Mouse (Mus musculus) neural tube, embryonic 15.5 days (tissue): ENCODE measurements around the gene Atp5l. TPM values are rescaled to one million over a fixed set of nuclear protein-coding genes. Genes with fewer than 3 reads are reported as not detected.
"Not testable (repeated sequence)": the region's sequence is repeated elsewhere in the genome, so short reads cannot be mapped to it uniquely, and the experiment has no call there.

Experiments used
- ATAC-seq: fragments of 200-750 bp; cut with Nextera tagmentation; 2 replicates; pipeline ENCODE4 v1.8.0; 2017; ENCODE audit warnings: mild to moderate bottlenecking, moderate TSS enrichment, moderate library complexity; ENCODE audit not compliant: low FRiP score
- H3K27ac ChIP-seq: fragments of 300-500 bp; sonication (generic); replicated peaks from 2 replicates; pipeline ENCODE4 v1.5.1; 2015; ENCODE audit warnings: mild to moderate bottlenecking, inconsistent platforms
- H3K27me3 ChIP-seq: fragments of 300-500 bp; sonication (generic); replicated peaks from 2 replicates; pipeline ENCODE4 v1.6.1; 2015; ENCODE audit warnings: inconsistent platforms
- H3K36me3 ChIP-seq: fragments of 300-500 bp; sonication (generic); 2 replicates; pipeline ENCODE4 v1.6.1; 2015; ENCODE audit warnings: inconsistent platforms
- H3K4me1 ChIP-seq: fragments of 300-500 bp; sonication (generic); 2 replicates; pipeline ENCODE4 v1.6.1; 2015; ENCODE audit warnings: inconsistent platforms
- H3K4me2 ChIP-seq: fragments of 300-500 bp; sonication (generic); 2 replicates; pipeline ENCODE4 v1.6.1; 2015; ENCODE audit warnings: inconsistent platforms, mild to moderate bottlenecking, moderate library complexity
- H3K4me3 ChIP-seq: fragments of 300-500 bp; sonication (generic); replicated peaks from 2 replicates; pipeline ENCODE4 v1.5.1; 2015; ENCODE audit warnings: mild to moderate bottlenecking, inconsistent platforms
- H3K9ac ChIP-seq: fragments of 300-500 bp; sonication (generic); replicated peaks from 2 replicates; pipeline ENCODE4 v1.6.1; 2015; ENCODE audit warnings: mild to moderate bottlenecking, inconsistent platforms
- H3K9me3 ChIP-seq: fragments of 300-500 bp; sonication (generic); replicated peaks from 2 replicates; pipeline ENCODE4 v1.6.1; 2016; ENCODE audit warnings: inconsistent platforms
- WGBS: fragments of 180-500 bp; shearing (Covaris S2); methylation state at CpG from one replicate; pipeline ENCODE4 v1.1.7; 2015; ENCODE audit warnings: mixed read lengths; 5-methylcytosine and 5-hydroxymethylcytosine counted together
- polyA plus RNA-seq: library from polyadenylated mRNA; unstranded; fragments of >200 nt; fragmentation: Nextera tagmentation; extraction: Ambion mirVana; gene quantifications from 2 replicates; pipeline ENCODE4 v1.2.1, GENCODE M21; 2015

The Atp5l gene
- 830 and 890 TPM in 2 replicates for polyA plus RNA-seq

- H3K27ac ChIP-seq: peak within 1 kb of the TSS; percentile 94
- WGBS: under 1% methylated on average over 48 of the region's 48 CpGs
- peak within 1 kb of the TSS; percentile 74 for H3K4me2 ChIP-seq
- H3K4me1 ChIP-seq: peaks cover 23% of the 10 kb centered on the region
- H3K4me3 ChIP-seq: peak within 1 kb of the TSS; percentile 98
- peak within 1 kb of the TSS; percentile 96 for H3K9ac ChIP-seq
- no peaks in the 10 kb centered on the region for H3K9me3 ChIP-seq
- H3K27me3 ChIP-seq: no peaks in the 10 kb centered on the region
- H3K36me3 ChIP-seq: peaks cover 6% of the 10 kb centered on the region; the same call in 1 of the 2 replicates
- ATAC-seq: peak; percentile 88
Measured at GRCm38 (mm10) chr9:44920374-44921122, at the start of gene Atp5l. TSS of gene Atp5l (minus strand) at chr9:44920742.

GRCm38 (mm10) chr9:44969450-44969849 is 48.9 kb upstream of the Atp5l start:
- H3K27ac ChIP-seq: no peak overlapping the region
- H3K36me3 ChIP-seq: no peaks in the 10 kb centered on the region
- WGBS: 91% methylated on average over 1 of the region's 1 CpGs
- no peak for ATAC-seq
- no peaks in the 10 kb centered on the region for H3K9me3 ChIP-seq
- H3K4me2 ChIP-seq: no peak overlapping the region
- H3K4me3 ChIP-seq: no peak overlapping the region
- H3K4me1 ChIP-seq: peaks cover 11% of the 10 kb centered on the region
- no peak overlapping the region for H3K9ac ChIP-seq
- peaks cover 25% of the 10 kb centered on the region for H3K27me3 ChIP-seq

- Histone ChIP-seq H3K27me3 (peaks cover 13% of the 10 kb centered on the region), H3K4me1 (peaks cover 19% of the 10 kb centered on the region)
- not testable (repeated sequence) for H3K4me2 ChIP-seq, H3K36me3 ChIP-seq, H3K9me3 ChIP-seq, H3K27ac ChIP-seq, H3K4me3 ChIP-seq, H3K9ac ChIP-seq, ATAC-seq
- WGBS: 87% methylated on average over 5 of the region's 5 CpGs
Measured at GRCm38 (mm10) chr9:44967763-44968162, 47.2 kb upstream of the Atp5l start.

- no peak overlapping the region for H3K4me2 ChIP-seq
- H3K27ac ChIP-seq: no peak overlapping the region
- no peak overlapping the region for H3K9ac ChIP-seq
- peaks cover 9% of the 10 kb centered on the region for H3K27me3 ChIP-seq
- no peak overlapping the region for H3K4me3 ChIP-seq
- no peak for ATAC-seq
- H3K9me3 ChIP-seq: no peaks in the 10 kb centered on the region
- H3K36me3 ChIP-seq: peaks cover 9% of the 10 kb centered on the region; the same call in 1 of the 2 replicates
- peaks cover 19% of the 10 kb centered on the region for H3K4me1 ChIP-seq
- whole genome bisulfite sequencing: 22% methylated on average over 3 of the region's 3 CpGs
Measured at GRCm38 (mm10) chr9:44966815-44967242, 46.3 kb upstream of the Atp5l start.

GRCm38 (mm10) chr9:44965833-44966466 is 45.4 kb upstream of the Atp5l start:
- Histone ChIP-seq H3K9ac (peak overlapping the region; percentile 34), H3K4me1 (peaks cover 19% of the 10 kb centered on the region), H3K4me3 (peak overlapping the region; percentile 73), H3K27ac (peak overlapping the region; percentile 70), H3K4me2 (peak overlapping the region; percentile 86), H3K9me3 (no peaks in the 10 kb centered on the region), H3K27me3 (peaks cover 6% of the 10 kb centered on the region; the same call in 1 of the 2 replicates), H3K36me3 (peaks cover 18% of the 10 kb centered on the region)
- peak; percentile 54 for ATAC-seq
- 16% methylated on average over 10 of the region's 10 CpGs for WGBS

GRCm38 (mm10) chr9:44965126-44965832 is 44.7 kb upstream of the Atp5l start, which contains the start of gene Ube4a:
TSS of gene Ube4a (minus strand) at chr9:44965600.
- Histone ChIP-seq H3K4me2 (peak within 1 kb of the TSS; percentile 86), H3K27ac (peak within 1 kb of the TSS; percentile 70), H3K4me3 (peak within 1 kb of the TSS; percentile 73), H3K9me3 (no peaks in the 10 kb centered on the region), H3K36me3 (peaks cover 21% of the 10 kb centered on the region), H3K4me1 (peaks cover 19% of the 10 kb centered on the region), H3K9ac (peak within 1 kb of the TSS; percentile 74), H3K27me3 (peaks cover 2% of the 10 kb centered on the region; the same call in 1 of the 2 replicates)
- peak; percentile 96 for ATAC-seq
- 1% methylated on average over 39 of the region's 39 CpGs for WGBS

GRCm38 (mm10) chr9:44954432-44954831 is 33.9 kb upstream of the Atp5l start:
- ATAC-seq: no peak
- H3K4me3 ChIP-seq: no peak overlapping the region
- H3K4me2 ChIP-seq: no peak overlapping the region
- no peak overlapping the region for H3K9ac ChIP-seq
- H3K27me3 ChIP-seq: no peaks in the 10 kb centered on the region
- no peaks in the 10 kb centered on the region for H3K9me3 ChIP-seq
- no peaks in the 10 kb centered on the region for H3K4me1 ChIP-seq
- H3K36me3 ChIP-seq: peaks cover 90% of the 10 kb centered on the region
- WGBS: 94% methylated on average over 3 of the region's 3 CpGs
- H3K27ac ChIP-seq: no peak overlapping the region

- Histone ChIP-seq H3K36me3 (peaks cover 88% of the 10 kb centered on the region), H3K27ac (no peak overlapping the region), H3K9ac (no peak overlapping the region), H3K27me3 (no peaks in the 10 kb centered on the region), H3K9me3 (no peaks in the 10 kb centered on the region), H3K4me1 (no peaks in the 10 kb centered on the region), H3K4me2 (no peak overlapping the region), H3K4me3 (no peak overlapping the region)
- 90% methylated on average over 5 of the region's 5 CpGs for WGBS
- no peak for ATAC-seq
Measured at GRCm38 (mm10) chr9:44947836-44948235, 27.3 kb upstream of the Atp5l start.

- WGBS: 93% methylated on average over 7 of the region's 7 CpGs
- no peaks in the 10 kb centered on the region for H3K9me3 ChIP-seq
- H3K4me2 ChIP-seq: no peak overlapping the region
- no peak for ATAC-seq
- H3K4me3 ChIP-seq: no peak overlapping the region
- no peaks in the 10 kb centered on the region for H3K27me3 ChIP-seq
- no peak overlapping the region for H3K9ac ChIP-seq
- H3K27ac ChIP-seq: no peak overlapping the region
- H3K4me1 ChIP-seq: no peaks in the 10 kb centered on the region
- peaks cover 90% of the 10 kb centered on the region for H3K36me3 ChIP-seq
Measured at GRCm38 (mm10) chr9:44946185-44946695, 25.7 kb upstream of the Atp5l start.

GRCm38 (mm10) chr9:44942421-44942820 is 21.9 kb upstream of the Atp5l start:
- Histone ChIP-seq H3K36me3 (peaks cover 86% of the 10 kb centered on the region), H3K4me3 (no peak overlapping the region), H3K4me1 (no peaks in the 10 kb centered on the region), H3K27ac (no peak overlapping the region), H3K9me3 (no peaks in the 10 kb centered on the region), H3K9ac (no peak overlapping the region), H3K4me2 (no peak overlapping the region), H3K27me3 (no peaks in the 10 kb centered on the region)
- no peak for ATAC-seq
- 93% methylated on average over 4 of the region's 4 CpGs for WGBS

- H3K27me3 ChIP-seq: no peaks in the 10 kb centered on the region
- H3K4me2 ChIP-seq: no peak overlapping the region
- H3K9ac ChIP-seq: no peak overlapping the region
- WGBS: 92% methylated on average over 4 of the region's 4 CpGs
- no peaks in the 10 kb centered on the region for H3K4me1 ChIP-seq
- no peak overlapping the region for H3K27ac ChIP-seq
- H3K4me3 ChIP-seq: no peak overlapping the region
- H3K36me3 ChIP-seq: peaks cover 86% of the 10 kb centered on the region
- H3K9me3 ChIP-seq: no peaks in the 10 kb centered on the region
- no peak for ATAC-seq
Measured at GRCm38 (mm10) chr9:44941756-44942155, 21.2 kb upstream of the Atp5l start.
